Mouse (Mus musculus) small intestine, adult 2 months (tissue): Measurements from ENCODE around the gene Mettl24.

Experiments used
- CTCF ChIP-seq: fragments of 200-500 bp; IDR thresholded peaks from 2 replicates; pipeline ENCODE4 v1.5.1; 2012; ENCODE audit warnings: low read depth, mild to moderate bottlenecking, control low read depth, inconsistent platforms, low read length, moderate library complexity, mixed read lengths; ENCODE audit not compliant: insufficient replicate concordance, insufficient read length; ENCODE audit errors: extremely low read depth
- POLR2A ChIP-seq: fragments of 200-500 bp; IDR thresholded peaks from 2 replicates; pipeline ENCODE4 v1.6.1; 2012; ENCODE audit warnings: low read depth, mild to moderate bottlenecking, control low read depth, inconsistent platforms, low read length, moderate library complexity

DNA sequence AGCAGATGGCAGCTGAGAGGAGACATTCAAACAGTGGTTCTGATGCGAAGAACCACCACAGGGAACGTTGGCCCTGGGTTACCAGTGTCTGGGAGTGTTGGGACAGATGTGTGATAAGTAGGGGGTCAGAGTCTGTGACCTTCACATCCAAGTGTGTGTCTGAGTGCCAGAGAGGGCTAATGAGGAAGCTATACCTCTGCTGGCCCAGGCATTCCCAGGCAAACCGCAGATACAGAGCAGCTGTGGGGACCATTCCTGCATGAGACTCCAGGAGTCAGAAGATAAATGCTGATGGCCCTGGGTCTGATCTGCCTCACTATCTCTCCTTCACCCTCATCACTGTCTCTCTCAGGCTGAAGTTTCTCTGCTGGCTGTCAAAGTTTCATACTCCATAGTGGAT, 57.6 kb downstream of the Mettl24 start:
- no peak for TF ChIP-seq CTCF
- TF ChIP-seq POLR2A, result no peak
